Mouse (Mus musculus): Measurements from ENCODE around the gene Frzb.

DNA sequence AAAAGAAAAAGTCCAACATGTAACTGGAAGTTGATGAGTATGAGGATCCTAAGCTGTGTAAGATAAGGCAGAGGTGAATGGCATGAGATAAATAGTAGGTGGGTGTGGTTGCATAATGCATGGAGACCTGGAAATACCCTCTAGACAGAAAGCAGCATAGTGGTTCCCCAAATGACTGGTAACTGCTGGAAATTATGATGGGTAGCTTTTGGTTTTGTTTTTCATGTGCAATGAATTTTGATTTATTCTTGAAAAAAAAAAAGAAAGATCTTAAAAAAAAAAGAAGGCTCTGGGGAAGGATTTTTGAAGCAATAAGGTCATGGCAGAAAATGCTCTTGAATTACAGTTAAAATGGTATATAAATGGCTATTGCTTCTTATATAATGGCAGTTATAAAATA lies 72.5 kb downstream of the Frzb start:
- no peak for TF ChIP-seq CTCF (IDR thresholded peaks at IDR 0.05; ENCODE audit: low read depth, low read length)
- no peak for TF ChIP-seq POLR2A (IDR thresholded peaks at IDR 0.05; ENCODE audit: insufficient read depth, low read length)
